Mouse (Mus musculus): ENCODE results near the gene Slc25a39. TPM values are rescaled to one million over a fixed set of nuclear protein-coding genes. Genes with fewer than 3 reads are reported as not detected.

Gene Slc25a39
- total and polyA plus RNA-seq, 3 experiments, result 108 to 226 (median 199) TPM

GRCm38 (mm10) chr11:102404161-102405010 is 3.4 kb downstream of the Slc25a39 start:
- no peak overlapping the region for H3K4me3 ChIP-seq (replicated peaks in 1 of 3; ENCODE audit: low read depth in 2 of 3, low read length in 2 of 3, poor library complexity in 1 of 3)
- H3K36me3 ChIP-seq (replicated peaks in 1 of 2; ENCODE audit: control insufficient read depth in 1 of 2, insufficient read depth in 1 of 2, low read length in 1 of 2), result peaks cover 43 to 60% of the 10 kb centered on the region in 2 experiments
- H3K9ac ChIP-seq (ENCODE audit: insufficient read depth, low read depth), result no peak overlapping the region
- H3K27me3 ChIP-seq (replicated peaks), result no peaks in the 10 kb centered on the region
- H3K79me2 ChIP-seq (replicated peaks; ENCODE audit: control insufficient read depth, extremely low read depth, insufficient read depth, poor library complexity, severe bottlenecking), result peaks cover 12% of the 10 kb centered on the region
- H3K27ac ChIP-seq (ENCODE audit: insufficient read depth, low read depth), result no peak overlapping the region
- dilution Hi-C loops (cut with MboI; ENCODE audit: extremely low pct_ligation_motif_present, extremely low pct_unique_long_range_greater_than_20kb, low sequenced_read_pairs), result loop anchor here (25.0 kb wide), 1 partner anchor 92 kb away; the partner anchor contains the start of gene Ubtf
- TF ChIP-seq CTCF (conservative IDR thresholded peaks at IDR 0.05 in 1 of 2, IDR thresholded peaks at IDR 0.05 in 1 of 2; ENCODE audit: low read depth in 2 of 2, low read length in 2 of 2) (no peak), IRF4 (IDR thresholded peaks at IDR 0.05; ENCODE audit: low read depth, low read length) (no peak), TBP (conservative IDR thresholded peaks at IDR 0.05; ENCODE audit: low read depth, low read length) (no peak), USF2 (conservative IDR thresholded peaks at IDR 0.05; ENCODE audit: low read depth, low read length) (no peak), MAX (IDR thresholded peaks at IDR 0.05; ENCODE audit: low read length) (no peak), CHD1 (IDR thresholded peaks at IDR 0.05; ENCODE audit: low read depth, low read length) (no peak), SIN3A (IDR thresholded peaks at IDR 0.05; ENCODE audit: low read length) (no peak), KAT2A (IDR thresholded peaks at IDR 0.05; ENCODE audit: insufficient replicate concordance, low read length) (no peak), ZMIZ1 (IDR thresholded peaks at IDR 0.05; ENCODE audit: low read depth, low read length) (no peak), NRF1 (IDR thresholded peaks at IDR 0.05; ENCODE audit: low read depth, low read length) (no peak), ZC3H11A (IDR thresholded peaks at IDR 0.05; ENCODE audit: low read depth, low read length) (no peak), EP300 (IDR thresholded peaks at IDR 0.05; ENCODE audit: low read length) (no peak), ETS1 (conservative IDR thresholded peaks at IDR 0.05; ENCODE audit: low read depth, low read length) (no peak), TCF12 (IDR thresholded peaks at IDR 0.05; ENCODE audit: low read depth, low read length) (no peak), MAFK (IDR thresholded peaks at IDR 0.05; ENCODE audit: insufficient replicate concordance, low read length) (no peak), ZKSCAN1 (IDR thresholded peaks at IDR 0.05; ENCODE audit: borderline replicate concordance, low read depth, low read length) (no peak), CHD2 (IDR thresholded peaks at IDR 0.05; ENCODE audit: low read length) (no peak), JUN (IDR thresholded peaks at IDR 0.05; ENCODE audit: insufficient read depth, low read depth, low read length) (no peak), GABPA (IDR thresholded peaks at IDR 0.05; ENCODE audit: insufficient replicate concordance, low read depth, low read length) (no peak), BHLHE40 (IDR thresholded peaks at IDR 0.05; ENCODE audit: low read depth, low read length) (no peak)
- in situ Hi-C loops (cut with MboI; ENCODE audit: low pct_ligation_motif_present, low pct_unique_long_range_greater_than_20kb, low sequenced_read_pairs), result loop anchor here (5.0 kb wide), 1 partner anchor 82 kb away; no protein-coding TSS in a partner anchor
- peaks cover 8 to 34% of the 10 kb centered on the region in 2 experiments for H3K4me1 ChIP-seq (ENCODE audit: control insufficient read depth in 1 of 2, insufficient read depth in 2 of 2)
- no peak for DNase-seq (ENCODE audit: extremely low read depth)
- H3K4me2 ChIP-seq (ENCODE audit: insufficient read depth, low read depth, poor library complexity, severe bottlenecking), result no peak overlapping the region
- H3K9me3 ChIP-seq (replicated peaks; ENCODE audit: low read length), result no peaks in the 10 kb centered on the region

Data from CH12.LX (cell line).